Mouse (Mus musculus): ENCODE results near the gene Gm21903. TPM values are rescaled to one million over a fixed set of nuclear protein-coding genes. Genes with fewer than 3 reads are reported as not detected.
"Not testable (repeated sequence)": the region's sequence is repeated elsewhere in the genome, so short reads cannot be mapped to it uniquely, and the experiment has no call there.

Gene Gm21903
- polyA plus RNA-seq (2014; fragmentation: Nextera tagmentation; extraction: Ambion mirVana): not detected in 2 replicates

- Histone ChIP-seq H3K27me3 (ENCODE audit: control insufficient read depth, insufficient read depth, low read length) (no peaks in the 10 kb centered on the region), H3K4me2 (replicated peaks; ENCODE audit: low read depth, low read length) (no peak within 1 kb of the TSS), H3K9me3 (ENCODE audit: control insufficient read depth, low read depth, low read length) (no peaks in the 10 kb centered on the region), H3K4me3 (ENCODE audit: low read depth, low read length) (no peak within 1 kb of the TSS), H3K9ac (replicated peaks; ENCODE audit: low read depth, low read length) (no peak within 1 kb of the TSS), H3K36me3 (ENCODE audit: control insufficient read depth, insufficient read depth, low read length) (no peaks in the 10 kb centered on the region), H3K4me1 (ENCODE audit: control insufficient read depth, insufficient read depth, low read length) (no peaks in the 10 kb centered on the region), H3K27ac (ENCODE audit: low read length) (no peak within 1 kb of the TSS)
- no peak for ATAC-seq (ENCODE audit: insufficient number of reproducible peaks, insufficient read depth, low FRiP score, low read depth)
Measured at GRCm38 (mm10) chr17:39043241-39043640, at the start of gene Gm21903. Gene Gm21903, minus strand, starts transcription at chr17:39043341.

GRCm38 (mm10) chr17:39076937-39077336, 33.8 kb upstream of the Gm21903 start, which contains the start of gene Esp23:
Gene Esp23, minus strand, starts transcription at chr17:39077037.
- Histone ChIP-seq H3K4me3 (ENCODE audit: low read depth, low read length) (no peak within 1 kb of the TSS), H3K36me3 (ENCODE audit: control insufficient read depth, insufficient read depth, low read length) (no peaks in the 10 kb centered on the region), H3K27me3 (ENCODE audit: control insufficient read depth, insufficient read depth, low read length) (no peaks in the 10 kb centered on the region), H3K4me1 (ENCODE audit: control insufficient read depth, insufficient read depth, low read length) (no peaks in the 10 kb centered on the region), H3K9me3 (ENCODE audit: control insufficient read depth, low read depth, low read length) (no peaks in the 10 kb centered on the region), H3K27ac (ENCODE audit: low read length) (no peak within 1 kb of the TSS), H3K4me2 (replicated peaks; ENCODE audit: low read depth, low read length) (no peak within 1 kb of the TSS), H3K9ac (replicated peaks; ENCODE audit: low read depth, low read length) (no peak within 1 kb of the TSS)
- no peak for ATAC-seq (ENCODE audit: insufficient number of reproducible peaks, insufficient read depth, low FRiP score, low read depth)
- 55% methylated on average over 1 of the region's 1 CpGs for WGBS

GRCm38 (mm10) chr17:39063641-39064040, 20.5 kb upstream of the Gm21903 start:
- H3K4me3 ChIP-seq (ENCODE audit: low read depth, low read length): no peak overlapping the region
- ATAC-seq (ENCODE audit: insufficient number of reproducible peaks, insufficient read depth, low FRiP score, low read depth): no peak
- no peak overlapping the region for H3K27ac ChIP-seq (ENCODE audit: low read length)
- H3K4me1 ChIP-seq (ENCODE audit: control insufficient read depth, insufficient read depth, low read length): no peaks in the 10 kb centered on the region
- H3K9ac ChIP-seq (replicated peaks; ENCODE audit: low read depth, low read length): no peak overlapping the region
- no peak overlapping the region for H3K4me2 ChIP-seq (replicated peaks; ENCODE audit: low read depth, low read length)
- no peaks in the 10 kb centered on the region for H3K27me3 ChIP-seq (ENCODE audit: control insufficient read depth, insufficient read depth, low read length)
- no peaks in the 10 kb centered on the region; the same call in 1 of the 2 replicates for H3K9me3 ChIP-seq (ENCODE audit: control insufficient read depth, low read depth, low read length)
- no peaks in the 10 kb centered on the region for H3K36me3 ChIP-seq (ENCODE audit: control insufficient read depth, insufficient read depth, low read length)

- not testable (repeated sequence) for H3K4me3 ChIP-seq (ENCODE audit: low read depth, low read length); H3K4me2 ChIP-seq (replicated peaks; ENCODE audit: low read depth, low read length); H3K36me3 ChIP-seq (ENCODE audit: control insufficient read depth, insufficient read depth, low read length); H3K27me3 ChIP-seq (ENCODE audit: control insufficient read depth, insufficient read depth, low read length); ATAC-seq (ENCODE audit: insufficient number of reproducible peaks, insufficient read depth, low FRiP score, low read depth); H3K9ac ChIP-seq (replicated peaks; ENCODE audit: low read depth, low read length); H3K9me3 ChIP-seq (ENCODE audit: control insufficient read depth, low read depth, low read length); H3K4me1 ChIP-seq (ENCODE audit: control insufficient read depth, insufficient read depth, low read length); H3K27ac ChIP-seq (ENCODE audit: low read length)
- 83% methylated on average over 3 of the region's 3 CpGs for WGBS
Measured at GRCm38 (mm10) chr17:39036395-39036794, 6.7 kb downstream of the Gm21903 start, which contains the start of gene Esp24. Gene Esp24, plus strand, starts transcription at chr17:39036695.

GRCm38 (mm10) chr17:39017184-39017583, 26.0 kb downstream of the Gm21903 start:
- no peak overlapping the region for H3K4me3 ChIP-seq (ENCODE audit: low read depth, low read length)
- 64% methylated on average over 14 of the region's 14 CpGs for WGBS
- peaks cover 3% of the 10 kb centered on the region; the same call in 1 of the 2 replicates for H3K9me3 ChIP-seq (ENCODE audit: control insufficient read depth, low read depth, low read length)
- no peaks in the 10 kb centered on the region for H3K36me3 ChIP-seq (ENCODE audit: control insufficient read depth, insufficient read depth, low read length)
- no peaks in the 10 kb centered on the region for H3K27me3 ChIP-seq (ENCODE audit: control insufficient read depth, insufficient read depth, low read length)
- no peaks in the 10 kb centered on the region for H3K4me1 ChIP-seq (ENCODE audit: control insufficient read depth, insufficient read depth, low read length)
- no peak overlapping the region for H3K9ac ChIP-seq (replicated peaks; ENCODE audit: low read depth, low read length)
- H3K4me2 ChIP-seq (replicated peaks; ENCODE audit: low read depth, low read length): no peak overlapping the region
- H3K27ac ChIP-seq (ENCODE audit: low read length): no peak overlapping the region
- ATAC-seq (ENCODE audit: insufficient number of reproducible peaks, insufficient read depth, low FRiP score, low read depth): no peak

GRCm38 (mm10) chr17:39010675-39011638, 32.2 kb downstream of the Gm21903 start:
- H3K4me2 ChIP-seq (replicated peaks; ENCODE audit: low read depth, low read length): peak overlapping the region; percentile 22; the same call in 1 of the 2 replicates
- ATAC-seq (ENCODE audit: insufficient number of reproducible peaks, insufficient read depth, low FRiP score, low read depth): no peak
- H3K27ac ChIP-seq (ENCODE audit: low read length): no peak overlapping the region
- no peak overlapping the region for H3K9ac ChIP-seq (replicated peaks; ENCODE audit: low read depth, low read length)
- WGBS: 38% methylated on average over 30 of the region's 30 CpGs
- H3K4me1 ChIP-seq (ENCODE audit: control insufficient read depth, insufficient read depth, low read length): no peaks in the 10 kb centered on the region
- no peaks in the 10 kb centered on the region for H3K36me3 ChIP-seq (ENCODE audit: control insufficient read depth, insufficient read depth, low read length)
- H3K4me3 ChIP-seq (ENCODE audit: low read depth, low read length): no peak overlapping the region
- no peaks in the 10 kb centered on the region for H3K9me3 ChIP-seq (ENCODE audit: control insufficient read depth, low read depth, low read length)
- no peaks in the 10 kb centered on the region for H3K27me3 ChIP-seq (ENCODE audit: control insufficient read depth, insufficient read depth, low read length)

GRCm38 (mm10) chr17:39009846-39010245, 33.3 kb downstream of the Gm21903 start:
- 83% methylated on average over 1 of the region's 1 CpGs for WGBS
- H3K9ac ChIP-seq (replicated peaks; ENCODE audit: low read depth, low read length): no peak overlapping the region
- H3K4me3 ChIP-seq (ENCODE audit: low read depth, low read length): no peak overlapping the region
- ATAC-seq (ENCODE audit: insufficient number of reproducible peaks, insufficient read depth, low FRiP score, low read depth): no peak
- no peaks in the 10 kb centered on the region for H3K36me3 ChIP-seq (ENCODE audit: control insufficient read depth, insufficient read depth, low read length)
- no peak overlapping the region for H3K27ac ChIP-seq (ENCODE audit: low read length)
- no peaks in the 10 kb centered on the region for H3K9me3 ChIP-seq (ENCODE audit: control insufficient read depth, low read depth, low read length)
- H3K4me1 ChIP-seq (ENCODE audit: control insufficient read depth, insufficient read depth, low read length): no peaks in the 10 kb centered on the region
- no peaks in the 10 kb centered on the region for H3K27me3 ChIP-seq (ENCODE audit: control insufficient read depth, insufficient read depth, low read length)
- no peak overlapping the region for H3K4me2 ChIP-seq (replicated peaks; ENCODE audit: low read depth, low read length)

All from stomach, embryonic 14.5 days (tissue).